Mouse (Mus musculus) lung, postnatal 10 days (tissue): ENCODE data around the gene Car14.

Experiments
- DNase-seq: peaks from one replicate; pipeline ENCODE4 v3.0.0; 2021

Gene Car14

DNA sequence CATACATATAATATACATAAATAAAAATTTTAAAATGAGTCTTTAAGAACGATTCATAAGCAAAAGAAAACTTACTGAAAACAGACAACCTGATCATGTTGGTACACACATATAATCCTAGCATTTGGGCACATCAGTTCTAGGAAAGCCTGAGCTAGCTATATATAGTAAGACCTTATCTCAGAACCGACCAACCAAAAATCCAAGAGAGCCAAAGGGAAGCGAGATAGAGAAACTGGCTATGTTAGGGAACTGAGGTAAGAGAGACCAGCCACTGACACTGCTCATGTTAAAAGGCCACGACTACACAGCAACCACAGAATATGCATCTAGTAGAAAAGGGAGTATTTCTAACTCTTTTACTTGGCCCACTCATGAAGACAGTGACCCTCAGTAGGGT, 53.9 kb downstream of the Car14 start:
- DNase-seq, result no peak
